Mouse (Mus musculus) heart, embryonic 16.5 days (tissue): ENCODE data around the gene Usp24. TPM values are rescaled to one million over a fixed set of nuclear protein-coding genes. Genes with fewer than 3 reads are reported as not detected.

Experiments used
- ATAC-seq: fragments of 200-750 bp; cut with Nextera tagmentation; replicated peaks from 2 replicates; pipeline ENCODE4 v1.8.0; 2017; ENCODE audit warnings: moderate number of reproducible peaks; ENCODE audit not compliant: insufficient read depth, low FRiP score; ENCODE audit errors: extremely low read depth
- H3K27ac ChIP-seq: fragments of 300-500 bp; sonication (generic); 2 replicates; pipeline ENCODE4 v1.5.1; 2014; ENCODE audit warnings: mild to moderate bottlenecking, low read length, control low read depth, moderate library complexity
- H3K27me3 ChIP-seq: fragments of 300-500 bp; sonication (generic); 2 replicates; pipeline ENCODE4 v1.6.1; 2014; ENCODE audit warnings: low read length, mixed read lengths; ENCODE audit not compliant: control insufficient read depth, insufficient read depth
- H3K36me3 ChIP-seq: fragments of 300-500 bp; sonication (generic); 2 replicates; pipeline ENCODE4 v1.6.1; 2014; ENCODE audit not compliant: control insufficient read depth, insufficient read depth
- H3K4me1 ChIP-seq: fragments of 300-500 bp; sonication (generic); 2 replicates; pipeline ENCODE4 v1.6.1; 2014; ENCODE audit warnings: low read length, mixed read lengths; ENCODE audit not compliant: control insufficient read depth, insufficient read depth
- H3K4me2 ChIP-seq: fragments of 300-500 bp; sonication (generic); 2 replicates; pipeline ENCODE4 v1.6.1; 2014; ENCODE audit warnings: low read depth, mild to moderate bottlenecking, control low read depth, low read length
- H3K4me3 ChIP-seq: fragments of 300-500 bp; sonication (generic); 2 replicates; pipeline ENCODE4 v1.5.1; 2014; ENCODE audit warnings: mild to moderate bottlenecking, control low read depth, low read length
- H3K9ac ChIP-seq: fragments of 300-500 bp; sonication (generic); 2 replicates; pipeline ENCODE4 v1.6.1; 2014; ENCODE audit warnings: low read length, control low read depth
- H3K9me3 ChIP-seq: fragments of 300-500 bp; sonication (generic); replicated peaks from 2 replicates; pipeline ENCODE4 v1.6.1; 2016; ENCODE audit warnings: low read length; ENCODE audit not compliant: control insufficient read depth
- WGBS: fragments of 180-500 bp; shearing (Covaris S2); extraction: QIAGEN DNeasy Blood & Tissue Kit; methylation state at CpG from one replicate; pipeline ENCODE4 v1.1.7; 2014; 5-methylcytosine and 5-hydroxymethylcytosine counted together
- polyA plus RNA-seq: library from polyadenylated mRNA; unstranded; fragments of >200 nt; fragmentation: Nextera tagmentation; extraction: Ambion mirVana; gene quantifications from 2 replicates; pipeline ENCODE4 v1.2.1, GENCODE M21; 2015

Gene Usp24
- 5.5 and 7.0 TPM in 2 replicates for polyA plus RNA-seq

DNA sequence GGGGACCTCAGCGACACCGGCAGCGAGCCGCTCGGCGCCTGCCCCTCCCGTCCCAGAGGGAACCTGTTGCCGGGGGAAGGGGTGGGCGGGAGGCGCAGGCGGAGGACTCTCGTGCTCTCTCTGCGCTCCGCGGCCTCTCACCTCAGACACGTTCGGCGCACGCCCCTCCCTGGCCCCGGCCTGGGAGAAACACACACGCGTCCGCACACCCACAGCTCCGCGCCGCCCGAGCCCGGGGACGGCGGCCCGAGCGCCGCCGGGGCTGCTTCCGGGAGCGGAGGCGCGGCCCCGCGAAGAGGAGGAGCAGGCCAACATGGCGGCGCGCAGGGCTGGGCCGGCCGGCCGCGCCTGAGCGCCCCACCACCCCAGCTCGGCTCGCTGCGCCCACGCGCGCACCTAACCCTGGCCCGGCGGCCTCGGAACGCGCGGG lies at the start of gene Usp24:
Gene Usp24 (plus strand): TSS at position 293 of the 430 bp plus-strand sequence.
- WGBS: under 1% methylated on average over 47 of the region's 60 CpGs
- peak within 1 kb of the TSS; percentile 97 for H3K4me2 ChIP-seq
- H3K4me3 ChIP-seq: peak within 1 kb of the TSS; percentile 92
- H3K4me1 ChIP-seq: peaks cover 42% of the 10 kb centered on the region
- no peaks in the 10 kb centered on the region for H3K9me3 ChIP-seq
- peak; percentile 90 for ATAC-seq
- no peaks in the 10 kb centered on the region for H3K36me3 ChIP-seq
- H3K9ac ChIP-seq: peak within 1 kb of the TSS; percentile 98
- H3K27me3 ChIP-seq: no peaks in the 10 kb centered on the region
- H3K27ac ChIP-seq: peak within 1 kb of the TSS; percentile 96

DNA sequence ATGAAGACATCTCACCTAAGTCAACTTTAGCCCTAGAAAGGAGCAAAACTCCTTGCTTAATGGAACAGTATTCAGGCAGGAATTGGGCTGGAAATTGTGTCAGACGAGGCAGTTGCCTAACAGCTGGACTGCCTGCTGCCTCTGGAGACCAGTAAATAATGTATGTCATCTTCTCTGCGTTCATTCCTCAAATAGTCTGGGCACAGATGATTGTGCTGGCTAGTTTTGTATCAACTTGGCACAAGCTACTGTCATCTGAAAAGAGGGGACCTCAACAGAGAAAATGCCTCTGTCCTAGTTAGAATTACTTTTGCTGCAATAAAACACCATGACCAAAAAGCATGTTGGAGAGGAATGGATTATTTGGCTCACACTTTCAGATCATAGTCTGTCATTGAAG lies 39.1 kb upstream of the Usp24 start:
- Histone ChIP-seq H3K9me3 (no peaks in the 10 kb centered on the region), H3K9ac (no peak overlapping the region), H3K36me3 (no peaks in the 10 kb centered on the region), H3K4me2 (no peak overlapping the region), H3K27me3 (no peaks in the 10 kb centered on the region), H3K4me3 (no peak overlapping the region), H3K4me1 (peaks cover 19% of the 10 kb centered on the region), H3K27ac (no peak overlapping the region)
- WGBS: 62% methylated on average over 2 of the region's 2 CpGs
- no peak for ATAC-seq

DNA sequence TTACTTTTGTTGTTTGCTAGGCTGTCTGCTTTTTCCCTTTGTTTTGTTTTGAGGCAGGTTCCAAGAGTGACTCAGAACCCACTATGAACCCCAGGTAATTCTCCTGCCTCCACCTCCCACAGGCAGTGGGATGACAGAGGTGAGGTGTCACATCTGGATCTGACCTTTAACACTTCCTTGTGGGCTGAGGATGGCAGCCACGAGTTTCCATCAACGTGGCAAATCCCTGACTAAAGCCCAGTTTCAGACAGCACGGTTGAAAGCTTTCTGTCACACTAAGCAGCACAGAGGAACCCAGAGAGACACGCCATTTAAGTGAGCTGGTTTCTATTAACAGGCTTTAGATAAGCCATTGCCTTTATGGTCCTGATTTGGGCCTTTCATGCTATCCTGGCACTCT lies 36.8 kb upstream of the Usp24 start:
- Histone ChIP-seq H3K27me3 (no peaks in the 10 kb centered on the region), H3K9me3 (no peaks in the 10 kb centered on the region), H3K4me1 (peaks cover 21% of the 10 kb centered on the region), H3K36me3 (no peaks in the 10 kb centered on the region), H3K9ac (no peak overlapping the region), H3K4me2 (no peak overlapping the region), H3K27ac (no peak overlapping the region), H3K4me3 (no peak overlapping the region)
- no peak for ATAC-seq
- 16% methylated on average over 4 of the region's 4 CpGs for WGBS

DNA sequence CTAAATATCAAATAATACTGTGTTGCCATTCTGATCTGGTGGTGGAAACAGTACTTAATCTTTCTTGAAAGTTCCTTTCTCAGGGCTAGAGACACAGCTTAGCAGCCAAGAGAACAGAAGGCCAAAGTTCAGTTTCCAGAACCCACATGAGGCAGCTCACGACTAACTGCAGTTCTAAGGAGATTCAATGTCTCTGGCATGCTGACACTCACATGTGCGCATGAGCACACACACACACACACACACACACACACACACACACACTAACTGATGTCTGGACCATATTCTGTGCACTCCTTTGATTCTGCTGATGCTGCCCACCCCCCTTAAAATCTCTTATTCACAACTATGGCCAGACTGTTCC lies 34.9 kb upstream of the Usp24 start:
- H3K27ac ChIP-seq: peak overlapping the region; percentile 78
- H3K9ac ChIP-seq: peak overlapping the region; percentile 45; the same call in 1 of the 2 replicates
- no peaks in the 10 kb centered on the region for H3K9me3 ChIP-seq

GRCm38 (mm10) chr4:106281492-106282122 lies 34.4 kb upstream of the Usp24 start:
- Histone ChIP-seq H3K9me3 (no peaks in the 10 kb centered on the region), H3K9ac (peak overlapping the region; percentile 45; the same call in 1 of the 2 replicates), H3K27me3 (no peaks in the 10 kb centered on the region), H3K36me3 (no peaks in the 10 kb centered on the region), H3K4me1 (peaks cover 21% of the 10 kb centered on the region), H3K4me3 (peak overlapping the region; percentile 26), H3K4me2 (peak overlapping the region; percentile 54), H3K27ac (peak overlapping the region; percentile 78)
- WGBS: 31% methylated on average over 8 of the region's 8 CpGs
- peak; percentile 81 for ATAC-seq

More for the DNA sequence above, 34.9 kb upstream of the Usp24 start:
- no peaks in the 10 kb centered on the region for H3K27me3 ChIP-seq
- peak overlapping the region; percentile 54 for H3K4me2 ChIP-seq
- 52% methylated on average over 2 of the region's 2 CpGs for WGBS
- H3K4me1 ChIP-seq: peaks cover 21% of the 10 kb centered on the region
- H3K4me3 ChIP-seq: peak overlapping the region; percentile 26; the same call in 1 of the 2 replicates
- no peaks in the 10 kb centered on the region for H3K36me3 ChIP-seq
- no peak for ATAC-seq

DNA sequence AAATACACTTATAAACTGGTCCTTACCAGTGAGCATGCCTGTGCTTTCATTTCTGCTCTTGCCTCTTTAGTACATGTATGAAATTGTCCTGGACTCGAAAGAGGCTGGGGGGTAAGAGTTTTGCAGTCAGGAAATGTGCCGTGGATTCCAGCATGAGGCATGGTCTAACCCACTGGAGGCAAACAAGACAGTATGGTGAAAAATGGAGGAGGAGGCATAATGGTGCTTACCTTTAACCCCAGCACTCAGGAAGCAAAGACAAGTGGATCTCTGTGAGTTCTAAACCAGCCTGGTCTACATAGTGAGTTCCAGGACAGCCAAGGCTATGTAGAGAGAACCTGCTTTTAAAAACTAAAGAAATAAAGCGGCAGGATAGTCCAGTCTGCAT lies 33.9 kb upstream of the Usp24 start:
- peak overlapping the region; percentile 78 for H3K27ac ChIP-seq
- no peak overlapping the region for H3K9ac ChIP-seq
- H3K9me3 ChIP-seq: no peaks in the 10 kb centered on the region
- peak overlapping the region; percentile 54 for H3K4me2 ChIP-seq
- peaks cover 22% of the 10 kb centered on the region for H3K4me1 ChIP-seq
- H3K27me3 ChIP-seq: no peaks in the 10 kb centered on the region
- 56% methylated on average over 3 of the region's 3 CpGs for WGBS
- no peak for ATAC-seq
- H3K36me3 ChIP-seq: no peaks in the 10 kb centered on the region
- H3K4me3 ChIP-seq: no peak overlapping the region

- Histone ChIP-seq H3K4me2 (no peak overlapping the region), H3K9ac (no peak overlapping the region), H3K9me3 (no peaks in the 10 kb centered on the region), H3K4me3 (no peak overlapping the region), H3K4me1 (0 out of 2 replicates have a peak, but pooled peaks cover 4% of the 10 kb centered on the region), H3K27ac (no peak overlapping the region; the same call in 1 of the 2 replicates), H3K36me3 (no peaks in the 10 kb centered on the region), H3K27me3 (no peaks in the 10 kb centered on the region)
- no peak for ATAC-seq
- WGBS: 49% methylated on average over 4 of the region's 4 CpGs
Measured at GRCm38 (mm10) chr4:106286958-106287743, 28.9 kb upstream of the Usp24 start.

DNA sequence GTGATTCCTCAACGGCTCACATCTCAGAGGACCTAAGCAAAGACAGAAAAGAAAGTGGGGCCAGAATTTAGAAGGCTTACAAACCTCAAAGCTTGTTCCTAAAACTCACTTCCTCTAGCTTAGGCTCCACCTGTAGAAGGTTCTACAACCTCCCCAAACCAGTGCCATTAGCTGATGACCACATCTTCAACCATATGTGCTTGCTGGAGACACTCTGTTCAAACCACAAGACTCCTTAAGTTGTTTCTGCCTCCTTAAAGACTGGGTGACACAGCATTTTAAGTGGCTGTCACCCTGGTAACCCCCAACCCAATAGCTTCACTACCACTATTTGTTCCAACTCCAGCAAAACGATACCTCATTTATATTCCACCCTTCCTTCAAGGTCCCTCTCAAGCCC lies 25.8 kb upstream of the Usp24 start:
- no peak overlapping the region for H3K27ac ChIP-seq
- no peak overlapping the region for H3K4me2 ChIP-seq
- no peak overlapping the region for H3K9ac ChIP-seq
- 0 out of 2 replicates have a peak, but pooled peaks cover 2% of the 10 kb centered on the region for H3K4me1 ChIP-seq
- no peaks in the 10 kb centered on the region for H3K9me3 ChIP-seq
- no peaks in the 10 kb centered on the region for H3K36me3 ChIP-seq
- WGBS: 67% methylated on average over 2 of the region's 2 CpGs
- H3K27me3 ChIP-seq: no peaks in the 10 kb centered on the region
- ATAC-seq: no peak
- H3K4me3 ChIP-seq: no peak overlapping the region

GRCm38 (mm10) chr4:106292823-106293222 lies 23.2 kb upstream of the Usp24 start:
- Histone ChIP-seq H3K9me3 (peaks cover 4% of the 10 kb centered on the region), H3K27ac (no peak overlapping the region; the same call in 1 of the 2 replicates), H3K4me1 (no peaks in the 10 kb centered on the region), H3K36me3 (no peaks in the 10 kb centered on the region), H3K9ac (no peak overlapping the region), H3K27me3 (no peaks in the 10 kb centered on the region), H3K4me3 (no peak overlapping the region), H3K4me2 (no peak overlapping the region)
- no peak for ATAC-seq
- WGBS: 81% methylated on average over 4 of the region's 4 CpGs
